Mouse (Mus musculus) lung, adult 2 months (tissue): ENCODE measurements around the gene Cacna1e.

Source experiments
- CTCF ChIP-seq: fragments of 200-500 bp; IDR thresholded peaks from 2 replicates; pipeline ENCODE4 v1.5.1; 2011; ENCODE audit warnings: mild to moderate bottlenecking, low read length, control low read depth; ENCODE audit not compliant: insufficient read depth
- POLR2A ChIP-seq: fragments of 200-500 bp; IDR thresholded peaks from 2 replicates; pipeline ENCODE4 v1.6.1; 2011; ENCODE audit warnings: low read depth, mild to moderate bottlenecking, control low read depth, low read length, borderline replicate concordance; ENCODE audit errors: extremely low read depth

GRCm38 (mm10) chr1:154657366-154657765 is 226.9 kb downstream of the Cacna1e start:
- TF ChIP-seq CTCF = no peak
- TF ChIP-seq POLR2A = no peak
